ENCODE assay signal across 12 mouse cellular contexts in the genomic region with DNA sequence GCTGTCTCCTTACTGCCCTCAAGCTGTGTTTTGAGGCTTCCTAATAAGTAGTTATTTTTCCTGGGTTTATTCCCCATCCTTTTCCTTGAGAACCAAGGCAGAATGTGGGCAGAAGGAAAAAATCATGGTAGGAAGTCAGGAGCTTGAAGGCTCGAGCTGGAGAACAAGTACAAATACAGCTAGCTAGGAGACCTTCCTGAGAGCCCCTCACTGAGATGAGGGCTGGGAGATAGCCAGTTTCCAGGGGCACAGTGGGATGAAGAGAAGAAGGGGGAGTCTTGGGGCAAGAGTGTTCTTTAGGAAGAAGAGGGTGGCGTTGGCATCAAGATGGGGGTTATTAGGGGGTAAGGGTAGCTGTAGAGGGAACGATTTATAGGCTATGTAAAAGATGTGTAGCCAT. TPM values are rescaled to one million over a fixed set of nuclear protein-coding genes. Genes with fewer than 3 reads are reported as not detected.
A peak's percentile ranks its signal among the peaks of the same experiment; 100 is the strongest.
DNase-seq lines count a peak whose midpoint lies in the region; ATAC-seq lines count a peak whose summit lies in the region.
"Had no signal": no experiment of that assay in that cellular context is flagged by ENCODE, and none has a peak within 500 bp of the region (broad histone marks: within the 10 kb centered on the region; RNA-seq: fewer than 3 reads in every experiment).

No protein-coding gene starts in this region.

- H3K9ac ChIP-seq in embryonic facial prominence, embryonic 14.5 days (ENCODE audit: low read depth, low read length): no peak overlapping the region
- H3K9ac ChIP-seq in midbrain, embryonic 13.5 days (replicated peaks): peak overlapping the region; percentile 83
- H3K9ac ChIP-seq: liver, embryonic 14.5 days had no signal

- H3K4me1 ChIP-seq in embryonic facial prominence, embryonic 14.5 days (ENCODE audit: control insufficient read depth, insufficient read depth, low read length): peaks cover 6% of the 10 kb centered on the region; the same call in 1 of the 2 replicates
- peaks cover 25% of the 10 kb centered on the region for H3K4me1 ChIP-seq in embryonic facial prominence, embryonic 10.5 days
- H3K4me1 ChIP-seq in hindbrain, embryonic 10.5 days (replicated peaks): peaks cover 29% of the 10 kb centered on the region
- H3K4me1 ChIP-seq in midbrain, embryonic 13.5 days (replicated peaks): peaks cover 34% of the 10 kb centered on the region

- WGBS in embryonic facial prominence, embryonic 14.5 days: 76% methylated on average over 3 of the region's 3 CpGs
- 81% methylated on average over 3 of the region's 3 CpGs for WGBS in embryonic facial prominence, embryonic 10.5 days
- 84% methylated on average over 3 of the region's 3 CpGs for WGBS in hindbrain, embryonic 10.5 days
- 78% methylated on average over 3 of the region's 3 CpGs for WGBS in midbrain, embryonic 13.5 days

- H3K4me2 ChIP-seq in embryonic facial prominence, embryonic 14.5 days (ENCODE audit: low read depth, low read length): peak overlapping the region; percentile 66; the same call in 1 of the 2 replicates
- peak overlapping the region; percentile 58 for H3K4me2 ChIP-seq in midbrain, embryonic 13.5 days (replicated peaks)

- no peak overlapping the region for H3K27ac ChIP-seq in embryonic facial prominence, embryonic 14.5 days (replicated peaks; ENCODE audit: low read depth, low read length)
- no peak overlapping the region for H3K27ac ChIP-seq in embryonic facial prominence, embryonic 10.5 days (replicated peaks)
- H3K27ac ChIP-seq in hindbrain, embryonic 10.5 days: 0 out of 2 replicates have a peak overlapping the region, but pooled peaks have one; percentile 23
- peak overlapping the region; percentile 92; the same call in 1 of the 2 replicates for H3K27ac ChIP-seq in midbrain, embryonic 13.5 days
- H3K27ac ChIP-seq: heart, embryonic 10.5 days; liver, embryonic 14.5 days had no signal

- ATAC-seq in embryonic facial prominence, embryonic 14.5 days (ENCODE audit: low read depth): no peak
- no peak for ATAC-seq in midbrain, embryonic 13.5 days

- no peak for DNase-seq in embryonic facial prominence, embryonic 14.5 days (ENCODE audit: low spot score)
- no peak for DNase-seq in embryonic facial prominence, embryonic 10.5 days (ENCODE audit: low spot score)
- DNase-seq in brain, adult 2 months (ENCODE audit: low read depth, low spot score): peak; percentile 45
- DNase-seq in hindbrain, embryonic 10.5 days (ENCODE audit: low spot score): no peak
- no peak for DNase-seq in right cerebral cortex, postnatal 4 days
- no peak for DNase-seq in urinary bladder, adult 2 months (ENCODE audit: low spot score)
- no peak for DNase-seq in right cerebral cortex, adult 2 months (ENCODE audit: low spot score in 2 of 2)
- DNase-seq: embryo, embryonic 11 days; kidney, adult 9 months had no signal

- H3K36me3 ChIP-seq in embryonic facial prominence, embryonic 14.5 days (ENCODE audit: control insufficient read depth, insufficient read depth, low read length): no peaks in the 10 kb centered on the region
- H3K36me3 ChIP-seq in embryonic facial prominence, embryonic 10.5 days (replicated peaks): no peaks in the 10 kb centered on the region
- H3K36me3 ChIP-seq in hindbrain, embryonic 10.5 days: 0 out of 2 replicates have a peak, but pooled peaks cover 4% of the 10 kb centered on the region
- no peaks in the 10 kb centered on the region for H3K36me3 ChIP-seq in midbrain, embryonic 13.5 days
- H3K36me3 ChIP-seq: heart, embryonic 10.5 days had no signal

- H3K9me3 ChIP-seq in embryonic facial prominence, embryonic 14.5 days (ENCODE audit: control insufficient read depth, low read length): no peaks in the 10 kb centered on the region
- no peaks in the 10 kb centered on the region for H3K9me3 ChIP-seq in embryonic facial prominence, embryonic 10.5 days
- no peaks in the 10 kb centered on the region for H3K9me3 ChIP-seq in hindbrain, embryonic 10.5 days
- no peaks in the 10 kb centered on the region for H3K9me3 ChIP-seq in midbrain, embryonic 13.5 days
- H3K9me3 ChIP-seq: heart, embryonic 10.5 days had no signal

- H3K4me3 ChIP-seq in embryonic facial prominence, embryonic 14.5 days (ENCODE audit: low read depth, low read length): no peak overlapping the region
- no peak overlapping the region for H3K4me3 ChIP-seq in embryonic facial prominence, embryonic 10.5 days
- H3K4me3 ChIP-seq in hindbrain, embryonic 10.5 days: peak overlapping the region; percentile 58; the same call in 1 of the 2 replicates
- peak overlapping the region; percentile 63 for H3K4me3 ChIP-seq in midbrain, embryonic 13.5 days (replicated peaks)
- H3K4me3 ChIP-seq: heart, embryonic 10.5 days had no signal

- no peaks in the 10 kb centered on the region for H3K27me3 ChIP-seq in embryonic facial prominence, embryonic 14.5 days (replicated peaks; ENCODE audit: control insufficient read depth, insufficient read depth, low read length)
- no peaks in the 10 kb centered on the region for H3K27me3 ChIP-seq in embryonic facial prominence, embryonic 10.5 days (replicated peaks; ENCODE audit: low read depth, poor library complexity, severe bottlenecking)
- H3K27me3 ChIP-seq in hindbrain, embryonic 10.5 days (ENCODE audit: insufficient read depth, poor library complexity, severe bottlenecking): no peaks in the 10 kb centered on the region
- no peaks in the 10 kb centered on the region for H3K27me3 ChIP-seq in midbrain, embryonic 13.5 days

RNA-seq across cellular contexts. Expression of a gene that starts 56.1 kb away (rescaled TPM):
- 29.8 and 31.8 TPM in 2 replicates for polyA plus RNA-seq in embryonic facial prominence, embryonic 14.5 days (2014; fragmentation: Nextera tagmentation; extraction: Ambion mirVana)
- 43.6 and 44.2 TPM in 2 replicates for polyA plus RNA-seq in embryonic facial prominence, embryonic 10.5 days (2016; fragmentation: Nextera tagmentation; extraction: Ambion mirVana)
- polyA plus RNA-seq in hindbrain, embryonic 10.5 days (2016; fragmentation: Nextera tagmentation; extraction: Ambion mirVana): 58.8 and 90.7 TPM in 2 replicates
- 145 and 152 TPM in 2 replicates for polyA plus RNA-seq in midbrain, embryonic 13.5 days (2015; fragmentation: Nextera tagmentation; extraction: Ambion mirVana)
- polyA plus RNA-seq in urinary bladder, adult 2 months (2012; rRNA removed): 14.6 and 19.2 TPM in 2 replicates

Comparison
In these comparisons a context has a peak if more than half of its experiments do, and no peak if none do; other contexts are left out.
1. H3K27ac ChIP-seq: peak in hindbrain, embryonic 10.5 days (single experiment) and midbrain, embryonic 13.5 days (single experiment); none in embryonic facial prominence, embryonic 14.5 days (single experiment) and embryonic facial prominence, embryonic 10.5 days (single experiment).
2. H3K4me3 ChIP-seq: peak in hindbrain, embryonic 10.5 days (single experiment) and midbrain, embryonic 13.5 days (single experiment); none in embryonic facial prominence, embryonic 14.5 days (single experiment) and embryonic facial prominence, embryonic 10.5 days (single experiment).